Comparison of ENCODE assay signal across 8 mouse cellular contexts in genomic region chr11:106215927-106216729, GRCm38 (mm10). TPM values are rescaled to one million over a fixed set of nuclear protein-coding genes. Genes with fewer than 3 reads are reported as not detected.
DNase-seq lines count a peak whose midpoint lies in the region; ATAC-seq and TF ChIP-seq lines count a peak whose summit lies in the region.

TSS of gene Ccdc47 (minus strand) at chr11:106216344.

- H3K36me3 ChIP-seq in kidney, embryonic 14.5 days (ENCODE audit: control insufficient read depth, insufficient read depth, low read length): peaks cover 18% of the 10 kb centered on the region
- peaks cover 23% of the 10 kb centered on the region for H3K36me3 ChIP-seq in limb, embryonic 15.5 days
- H3K36me3 ChIP-seq in splenic B cell, adult 2 months (ENCODE audit: control insufficient read depth, insufficient read depth, low read length, poor library complexity, severe bottlenecking): peaks cover 7% of the 10 kb centered on the region; the same call in 1 of the 2 replicates

- no peak for TF ChIP-seq CTCF in bone marrow macrophage, adult 2 months (IDR thresholded peaks at IDR 0.05; ENCODE audit: low read depth, low read length)
- no peak for TF ChIP-seq CTCF in embryonic fibroblast, embryonic 13.5 days (IDR thresholded peaks at IDR 0.05; ENCODE audit: borderline replicate concordance, insufficient read depth, low read length)

- H3K4me2 ChIP-seq in kidney, embryonic 14.5 days (replicated peaks; ENCODE audit: low read depth, low read length): peak within 1 kb of the TSS; percentile 76
- H3K4me2 ChIP-seq in limb, embryonic 15.5 days: peak within 1 kb of the TSS; percentile 53

- WGBS in kidney, embryonic 14.5 days: under 1% methylated on average over 46 of the region's 46 CpGs
- WGBS in limb, embryonic 15.5 days: under 1% methylated on average over 46 of the region's 46 CpGs

- peak within 1 kb of the TSS; percentile 93 for H3K27ac ChIP-seq in bone marrow macrophage, adult 2 months (ENCODE audit: insufficient read depth, low read depth, low read length)
- H3K27ac ChIP-seq in embryonic fibroblast, embryonic 13.5 days (ENCODE audit: insufficient read depth, low read length): peak within 1 kb of the TSS; percentile 96
- peak within 1 kb of the TSS; percentile 97 for H3K27ac ChIP-seq in kidney, embryonic 14.5 days (ENCODE audit: low read depth, low read length)
- H3K27ac ChIP-seq in limb, embryonic 15.5 days: peak within 1 kb of the TSS; percentile 99

- peak; percentile 92 to 95 for DNase-seq in B cell, adult 2 months
- DNase-seq in heart, adult 9 months (ENCODE audit: low spot score in 2 of 2): peak; percentile 97 to 98
- DNase-seq in monocyte, adult 2 months (ENCODE audit: low read depth in 1 of 2, low spot score in 2 of 2): peak; percentile 88 to 90
- peak; percentile 100 for DNase-seq in splenic B cell, adult 2 months (ENCODE audit: low read depth, low spot score)

- no peak for TF ChIP-seq POLR2A in bone marrow macrophage, adult 2 months (IDR thresholded peaks at IDR 0.05; ENCODE audit: borderline replicate concordance, low read depth, low read length)
- peak; percentile 95 for TF ChIP-seq POLR2A in embryonic fibroblast, embryonic 13.5 days (IDR thresholded peaks at IDR 0.05; ENCODE audit: low read depth, low read length)

- ATAC-seq in kidney, embryonic 14.5 days (ENCODE audit: low FRiP score, low TSS enrichment): peak; percentile 96
- ATAC-seq in limb, embryonic 15.5 days (ENCODE audit: insufficient number of reproducible peaks, low FRiP score, low TSS enrichment, low read depth): peak; percentile 98

- H3K9me3 ChIP-seq in kidney, embryonic 14.5 days (ENCODE audit: control insufficient read depth, low read length): no peaks in the 10 kb centered on the region
- H3K9me3 ChIP-seq in limb, embryonic 15.5 days: no peaks in the 10 kb centered on the region

- peak within 1 kb of the TSS; percentile 97 for H3K9ac ChIP-seq in kidney, embryonic 14.5 days (ENCODE audit: low read depth, low read length)
- H3K9ac ChIP-seq in limb, embryonic 15.5 days: peak within 1 kb of the TSS; percentile 98

- H3K4me3 ChIP-seq in bone marrow macrophage, adult 2 months (ENCODE audit: insufficient read depth, low read length): peak within 1 kb of the TSS; percentile 93
- peak within 1 kb of the TSS; percentile 91 for H3K4me3 ChIP-seq in embryonic fibroblast, embryonic 13.5 days (ENCODE audit: insufficient read depth, low read length)
- peak within 1 kb of the TSS; percentile 99 for H3K4me3 ChIP-seq in kidney, embryonic 14.5 days (ENCODE audit: low read length)
- H3K4me3 ChIP-seq in limb, embryonic 15.5 days: peak within 1 kb of the TSS; percentile 99

- H3K27me3 ChIP-seq in kidney, embryonic 14.5 days (ENCODE audit: control insufficient read depth, insufficient read depth, low read length): no peaks in the 10 kb centered on the region
- no peaks in the 10 kb centered on the region for H3K27me3 ChIP-seq in limb, embryonic 15.5 days
- H3K27me3 ChIP-seq in splenic B cell, adult 2 months (ENCODE audit: control insufficient read depth, insufficient read depth, low read length, poor library complexity, severe bottlenecking): no peaks in the 10 kb centered on the region

- H3K4me1 ChIP-seq in bone marrow macrophage, adult 2 months (ENCODE audit: control insufficient read depth, insufficient read depth, low read length): peaks cover 13% of the 10 kb centered on the region
- no peaks in the 10 kb centered on the region for H3K4me1 ChIP-seq in embryonic fibroblast, embryonic 13.5 days (ENCODE audit: control insufficient read depth, insufficient read depth, low read length)
- peaks cover 13% of the 10 kb centered on the region for H3K4me1 ChIP-seq in kidney, embryonic 14.5 days (ENCODE audit: control insufficient read depth, insufficient read depth, low read length)
- peaks cover 23% of the 10 kb centered on the region for H3K4me1 ChIP-seq in limb, embryonic 15.5 days

RNA-seq across cellular contexts. Expression of gene Ccdc47, which starts in this region (rescaled TPM):
- 97.3 and 99.5 TPM in 2 replicates for polyA plus RNA-seq in bone marrow macrophage, adult 2 months (2012; ENCODE audit: insufficient read depth, insufficient read length, missing spikeins)
- 101 and 110 TPM in 2 replicates for polyA plus RNA-seq in embryonic fibroblast, embryonic 13.5 days (2011; ENCODE audit: insufficient read length, low read depth, missing spikeins)
- polyA plus RNA-seq in kidney, embryonic 14.5 days (2014; fragmentation: Nextera tagmentation; extraction: Ambion mirVana): 39.3 and 60.3 TPM in 2 replicates
- 83.6 and 89.9 TPM in 2 replicates for polyA plus RNA-seq in limb, embryonic 15.5 days (2015; fragmentation: Nextera tagmentation; extraction: Ambion mirVana)

Comparison
In these comparisons a context has a peak if more than half of its experiments do, and no peak if none do; other contexts are left out.
1. Peak in every context shown above with its lines: DNase-seq, ATAC-seq, H3K4me3 ChIP-seq and H3K27ac ChIP-seq.